Mouse (Mus musculus): ENCODE measurements at regions not wholly inside any gene's neighbourhood (a gene's known extent, or its start where the extent isn't known, plus 50 kb on each side); places are given as distances from the start of the nearest gene placed in this dataset.

DNA sequence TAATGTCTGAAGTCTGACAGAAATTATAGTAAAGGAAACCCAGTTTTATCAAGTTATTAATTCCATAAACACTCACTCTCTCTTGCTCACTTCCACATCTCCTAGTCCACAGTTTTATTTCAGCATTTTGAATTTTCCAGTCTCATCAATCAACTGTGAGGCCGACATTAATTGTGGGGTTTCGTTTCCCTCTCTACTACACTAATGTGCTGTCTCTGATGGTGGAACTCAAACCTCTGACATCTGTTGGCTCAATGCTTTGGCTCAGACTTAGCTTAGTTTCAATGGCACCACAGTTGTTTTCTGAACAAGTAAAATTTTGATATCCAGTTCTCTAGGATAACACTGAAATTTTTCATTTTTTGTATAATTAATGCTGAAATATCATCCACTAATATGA, 218.8 kb downstream of the Cenpw start:
- TF ChIP-seq POLR2A (IDR thresholded peaks at IDR 0.05; ENCODE audit: low read depth, low read length) = no peak
- no peak for TF ChIP-seq CTCF (conservative IDR thresholded peaks at IDR 0.05; ENCODE audit: insufficient read depth, insufficient read length, low read depth, low read length)

All from kidney, adult 2 months (tissue).